Mouse (Mus musculus) hindbrain, embryonic 12.5 days (tissue): ENCODE measurements around the gene Nmt1. TPM values are rescaled to one million over a fixed set of nuclear protein-coding genes. Genes with fewer than 3 reads are reported as not detected.

Experiments
- microRNA-seq: library from miRNA; unstranded; fragments of <30 nt; microRNA quantifications from one replicate; pipeline ENCODE4, GENCODE M21; 2017
- polyA plus RNA-seq: library from polyadenylated mRNA; unstranded; fragments of >200 nt; fragmentation: Nextera tagmentation; extraction: Ambion mirVana; gene quantifications from 2 replicates; pipeline ENCODE4 v1.2.1, GENCODE M21; 2016

Gene Nmt1
- polyA plus RNA-seq, 1 experiment from 2014 or later: 40.3 TPM

Small RNAs within 50 kb of the gene (microRNA-seq; reads per million reads assigned to microRNA genes)
- not detected for gene Mir6931

Other genes starting within 250 kb of the Nmt1 start
- 77.6 and 81.3 TPM in 2 replicates for gene Gjc1, start 208.5 kb upstream of the Nmt1 start, polyA plus RNA-seq
- not detected in 2 replicates for gene Higd1b, start 192.3 kb upstream of the Nmt1 start, polyA plus RNA-seq
- 208 TPM in 2 replicates for gene Eftud2, start 147.2 kb upstream of the Nmt1 start, polyA plus RNA-seq
- 1.7 and 3.4 TPM in 2 replicates for gene Ccdc103, start 147.0 kb upstream of the Nmt1 start, polyA plus RNA-seq
- not detected in 2 replicates for gene Fam187a, start 143.0 kb upstream of the Nmt1 start, polyA plus RNA-seq
- gene Gfap, start 127.3 kb upstream of the Nmt1 start, polyA plus RNA-seq: 0.12 TPM in 1 of 2 replicates, not detected in the other
- 6.6 and 7.8 TPM in 2 replicates for gene Kif18b, start 103.1 kb upstream of the Nmt1 start, polyA plus RNA-seq
- gene C1ql1, start 81.5 kb upstream of the Nmt1 start, polyA plus RNA-seq: 11.7 and 13.2 TPM in 2 replicates
- 160 and 161 TPM in 2 replicates for gene Dcakd, start 143 bp downstream of the Nmt1 start, polyA plus RNA-seq
- gene Plcd3, start 73.5 kb downstream of the Nmt1 start, polyA plus RNA-seq: 1.6 and 1.7 TPM in 2 replicates
- gene Acbd4, start 73.5 kb downstream of the Nmt1 start, polyA plus RNA-seq: 7.0 and 8.3 TPM in 2 replicates
- gene Hexim1, start 88.0 kb downstream of the Nmt1 start, polyA plus RNA-seq: 3.8 and 4.0 TPM in 2 replicates
- gene Hexim2, start 104.2 kb downstream of the Nmt1 start, polyA plus RNA-seq: 12.0 and 12.9 TPM in 2 replicates
- gene Fmnl1, start 142.9 kb downstream of the Nmt1 start, polyA plus RNA-seq: 1.4 and 1.6 TPM in 2 replicates
- 0.34 and 0.71 TPM in 2 replicates for gene 1700023F06Rik, start 180.4 kb downstream of the Nmt1 start, polyA plus RNA-seq
- gene Spata32, start 190.2 kb downstream of the Nmt1 start, polyA plus RNA-seq: 0.21 TPM in 1 of 2 replicates, not detected in the other
- 3.9 and 4.8 TPM in 2 replicates for gene Map3k14, start 239.3 kb downstream of the Nmt1 start, polyA plus RNA-seq